Mouse (Mus musculus) effector memory CD4-positive, alpha-beta T cell, adult 5 months (primary cell): Measurements from ENCODE around the gene Rapgef6. TPM values are rescaled to one million over a fixed set of nuclear protein-coding genes. Genes with fewer than 3 reads are reported as not detected.

ENCODE experiments used
- polyA plus RNA-seq: library from polyadenylated mRNA; unstranded; fragments of 100-300 nt; shearing (Covaris generic); gene quantifications from one replicate; pipeline ENCODE4 v1.2.1, GENCODE M21; 2017

Gene Rapgef6
- 210 TPM for polyA plus RNA-seq

GRCm38 (mm10) chr11:54522529-54523430, at the start of gene Rapgef6:
TSS of gene Rapgef6 (plus strand) at chr11:54522847.

Other genes starting within 250 kb of the Rapgef6 start
- gene Acsl6, start 219.0 kb upstream of the Rapgef6 start, polyA plus RNA-seq: not detected
- gene Meikin, start 152.2 kb upstream of the Rapgef6 start, polyA plus RNA-seq: not detected
- 9.2 TPM for gene Fnip1, start 84.6 kb upstream of the Rapgef6 start, polyA plus RNA-seq